Mouse (Mus musculus): ENCODE measurements around the gene Asb4.

Gene Asb4

DNA sequence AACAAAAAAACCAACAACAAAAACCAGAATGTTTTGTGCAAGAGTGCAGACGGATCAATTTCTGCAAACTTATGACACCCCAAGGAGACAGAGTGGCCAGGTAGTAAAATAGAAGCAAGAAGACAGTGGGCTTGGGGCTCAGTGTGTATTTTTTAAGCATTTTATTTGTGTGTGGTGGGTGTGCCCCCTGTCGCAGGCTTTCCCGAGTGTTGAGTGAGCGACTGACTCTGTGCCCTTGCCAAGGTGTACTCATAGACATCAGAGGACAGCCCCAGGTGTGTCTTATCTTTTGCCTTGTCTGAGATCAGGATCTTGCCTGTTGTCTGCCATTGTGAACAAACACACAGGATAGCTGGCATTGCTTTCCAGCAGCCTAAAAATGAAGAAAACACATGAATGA is 63.8 kb downstream of the Asb4 start:
- no peak for DNase-seq

GRCm38 (mm10) chr6:5447546-5447945 is 64.4 kb downstream of the Asb4 start:
- no peak for DNase-seq

DNA sequence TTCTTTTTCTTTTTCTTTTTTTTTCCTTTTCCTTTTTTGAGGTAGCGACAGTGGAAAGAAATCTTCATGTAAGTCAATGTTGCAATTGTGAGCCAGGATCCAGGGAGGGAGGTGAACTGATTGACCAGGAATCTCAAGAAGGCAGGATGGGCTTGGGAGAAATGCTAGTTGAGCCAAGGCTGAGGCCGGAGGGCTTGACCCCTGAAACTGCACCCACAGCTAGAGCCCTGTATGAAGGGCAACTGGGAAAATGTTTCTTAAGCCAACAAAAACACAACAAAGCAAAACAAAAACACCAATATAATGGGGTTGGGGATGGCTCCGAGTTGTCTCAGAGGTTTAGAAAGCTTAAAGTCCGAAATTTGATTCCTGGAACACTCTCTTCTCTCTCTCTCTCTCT is 65.2 kb downstream of the Asb4 start:
- no peak for DNase-seq

GRCm38 (mm10) chr6:5449878-5450277 is 66.7 kb downstream of the Asb4 start:
- DNase-seq, result no peak

DNA sequence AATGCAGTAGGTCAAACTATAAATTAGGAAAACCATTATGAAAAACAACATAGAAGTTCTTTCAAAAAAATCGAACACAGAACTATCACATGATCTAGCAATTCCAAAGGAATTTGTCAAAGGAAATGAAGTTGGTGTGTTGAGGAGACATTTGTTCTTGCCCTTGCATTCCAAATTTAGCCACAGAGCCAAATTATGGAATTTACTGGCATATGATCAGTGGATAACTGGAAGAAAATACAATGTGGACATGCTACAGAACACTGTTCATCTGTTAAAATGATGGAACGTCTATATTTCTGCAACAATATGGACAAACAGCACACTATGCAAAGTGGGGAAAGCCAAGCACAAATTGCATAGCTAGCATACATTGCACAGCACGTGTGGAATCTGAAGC is 72.7 kb downstream of the Asb4 start:
- no peak for DNase-seq

DNA sequence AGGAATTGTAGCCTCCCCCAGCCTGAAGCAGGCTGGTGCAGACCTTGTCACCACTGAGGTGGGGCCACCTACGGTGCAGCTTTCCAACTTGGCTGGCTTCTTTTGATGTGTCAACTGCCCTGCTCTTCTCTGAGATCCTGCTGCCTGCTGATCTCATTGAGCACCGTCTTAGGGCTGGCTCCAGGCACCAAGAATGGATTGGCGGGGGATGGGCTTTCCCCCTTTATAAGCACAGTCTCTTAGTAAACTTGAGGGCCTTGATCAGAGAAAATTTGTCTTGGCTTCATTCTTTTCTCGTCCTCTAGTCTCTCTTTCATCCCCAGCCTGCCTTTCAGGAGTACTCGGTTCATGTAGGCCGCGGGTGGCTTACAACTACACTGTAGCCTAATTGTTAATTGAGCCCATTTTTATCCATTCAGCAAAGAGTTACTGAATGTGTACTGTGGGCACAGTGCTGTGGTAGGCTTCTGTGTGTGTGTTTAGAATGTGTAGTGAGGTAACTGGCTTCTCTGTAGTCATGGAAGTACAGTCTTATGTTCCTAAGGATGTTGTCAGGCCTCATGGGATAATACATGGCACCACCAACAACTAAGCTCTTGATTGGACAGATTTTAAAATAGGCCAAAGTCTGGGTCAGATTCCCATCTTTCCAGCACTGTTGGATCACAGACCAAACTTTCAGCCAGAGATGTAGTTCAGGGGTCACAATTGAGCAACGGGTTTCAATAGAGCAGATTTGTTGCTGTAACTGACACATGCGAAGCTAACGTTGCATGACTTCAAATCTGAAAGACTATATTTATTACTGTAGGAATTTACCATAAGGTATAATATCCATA is 87.5 kb downstream of the Asb4 start:
- no peak for DNase-seq

- DNase-seq, result no peak
Observed at GRCm38 (mm10) chr6:5472692-5473091, 89.5 kb downstream of the Asb4 start.

DNA sequence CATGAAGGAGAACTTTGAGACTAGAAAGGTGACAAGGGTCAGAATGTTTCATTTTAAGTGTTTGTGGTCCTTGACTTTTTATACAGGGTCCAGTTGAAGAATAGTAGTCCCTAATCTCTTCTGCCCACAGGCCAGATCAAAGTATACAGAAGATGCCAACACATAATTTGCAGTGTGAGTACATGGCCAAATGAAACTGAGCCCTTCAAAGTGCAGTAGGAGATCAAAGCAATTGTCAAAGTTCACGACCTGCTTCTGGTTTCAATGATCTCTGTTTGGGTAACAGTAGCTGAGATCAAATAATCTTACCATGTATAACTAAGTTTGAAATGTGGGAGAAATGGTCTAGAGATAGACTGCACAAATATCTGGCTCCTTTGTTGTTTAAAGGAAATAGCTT is 90.8 kb downstream of the Asb4 start:
- DNase-seq, result no peak

DNA sequence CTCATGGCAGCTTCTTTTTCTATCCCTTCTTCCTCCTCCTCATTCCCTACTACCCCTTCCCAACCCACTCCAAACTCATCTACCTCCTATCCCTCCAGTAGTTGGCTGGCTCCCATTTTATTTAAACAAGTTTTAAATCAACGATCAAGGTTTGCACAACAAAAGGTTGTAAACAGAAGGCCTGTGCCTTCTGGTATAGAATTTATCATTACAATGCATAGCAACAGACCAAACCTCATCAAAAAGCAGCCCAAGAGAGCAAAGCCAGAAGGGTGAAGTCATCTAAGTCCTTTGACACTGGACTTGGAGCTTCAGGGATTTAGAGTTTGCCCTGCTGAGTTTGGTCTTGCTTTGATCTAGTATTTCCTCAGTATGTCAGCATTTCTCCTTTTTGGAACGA is 97.9 kb downstream of the Asb4 start:
- no peak for DNase-seq

- no peak for DNase-seq
Observed at GRCm38 (mm10) chr6:5482270-5482783, 99.1 kb downstream of the Asb4 start.

All from thymus, adult 18-20 months (tissue).